Mouse (Mus musculus): Measurements from ENCODE around the gene Wnt5a. TPM values are rescaled to one million over a fixed set of nuclear protein-coding genes. Genes with fewer than 3 reads are reported as not detected.

Gene Wnt5a
- not detected in 2 replicates for polyA plus RNA-seq (2012; ENCODE audit: insufficient read depth, insufficient read length, low replicate concordance, missing spikeins)

DNA sequence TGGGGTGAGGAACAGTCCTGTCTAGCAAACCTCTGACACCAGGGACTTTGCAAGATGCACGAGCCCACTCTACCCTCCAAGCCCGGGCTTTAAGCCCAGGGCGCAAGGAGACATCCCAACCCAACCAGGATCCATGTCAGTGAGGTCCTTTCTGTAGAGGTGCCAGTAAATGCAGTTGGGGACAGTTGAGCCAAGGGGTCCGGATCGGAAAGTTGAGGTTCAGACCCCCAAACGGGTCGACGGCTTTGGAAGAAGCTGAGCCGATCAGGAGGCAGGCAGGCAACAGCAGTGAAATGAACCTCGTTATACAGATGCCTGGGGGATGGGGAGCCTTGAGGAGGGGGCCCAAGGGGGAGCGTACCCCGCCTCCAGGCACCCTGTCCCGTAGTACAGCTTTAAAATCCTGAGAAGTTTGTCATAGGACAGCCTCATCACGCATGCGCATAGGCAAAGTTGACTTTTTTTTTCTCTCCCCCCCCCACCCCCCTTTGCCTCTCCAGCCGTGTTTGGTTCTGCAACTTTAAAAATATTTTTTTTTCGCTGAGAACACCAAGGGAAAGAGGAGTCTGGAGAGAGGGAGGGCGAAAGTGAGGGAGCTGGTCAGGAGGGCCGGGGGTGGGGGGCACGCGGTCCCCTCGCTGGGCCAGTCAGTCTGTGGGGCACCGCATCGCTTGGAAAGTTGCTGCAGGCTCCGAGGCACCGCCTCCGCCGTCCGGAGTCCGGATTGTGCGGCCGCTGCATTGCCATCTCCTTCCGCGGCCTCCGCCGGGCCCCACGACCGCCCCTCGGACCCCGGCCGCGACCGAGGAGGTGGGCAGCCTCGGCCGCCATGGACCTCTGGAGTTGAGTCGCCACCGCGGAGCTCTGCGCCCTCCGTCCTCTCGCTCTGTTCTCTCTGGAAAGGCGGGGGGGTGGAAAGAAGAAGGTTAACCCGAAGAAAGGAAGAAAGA is at the start of gene Wnt5a:
Wnt5a (plus strand) TSS at position 650 of the 950 bp plus-strand sequence.
- H3K4me3 ChIP-seq (ENCODE audit: insufficient read depth, low read depth, low read length): peak within 1 kb of the TSS; percentile 53
- TF ChIP-seq POLR2A (IDR thresholded peaks at IDR 0.05; ENCODE audit: insufficient read depth, low read depth, low read length): no peak
- no peak for TF ChIP-seq CTCF (IDR thresholded peaks at IDR 0.05; ENCODE audit: insufficient read depth, low read depth, low read length)
- peak within 1 kb of the TSS; percentile 60 for H3K27ac ChIP-seq (ENCODE audit: insufficient read depth, low read depth, low read length)
- H3K4me1 ChIP-seq (ENCODE audit: control insufficient read depth, insufficient read depth, low read length): peaks cover 8% of the 10 kb centered on the region
- WGBS: 3% methylated on average over 53 of the region's 53 CpGs

DNA sequence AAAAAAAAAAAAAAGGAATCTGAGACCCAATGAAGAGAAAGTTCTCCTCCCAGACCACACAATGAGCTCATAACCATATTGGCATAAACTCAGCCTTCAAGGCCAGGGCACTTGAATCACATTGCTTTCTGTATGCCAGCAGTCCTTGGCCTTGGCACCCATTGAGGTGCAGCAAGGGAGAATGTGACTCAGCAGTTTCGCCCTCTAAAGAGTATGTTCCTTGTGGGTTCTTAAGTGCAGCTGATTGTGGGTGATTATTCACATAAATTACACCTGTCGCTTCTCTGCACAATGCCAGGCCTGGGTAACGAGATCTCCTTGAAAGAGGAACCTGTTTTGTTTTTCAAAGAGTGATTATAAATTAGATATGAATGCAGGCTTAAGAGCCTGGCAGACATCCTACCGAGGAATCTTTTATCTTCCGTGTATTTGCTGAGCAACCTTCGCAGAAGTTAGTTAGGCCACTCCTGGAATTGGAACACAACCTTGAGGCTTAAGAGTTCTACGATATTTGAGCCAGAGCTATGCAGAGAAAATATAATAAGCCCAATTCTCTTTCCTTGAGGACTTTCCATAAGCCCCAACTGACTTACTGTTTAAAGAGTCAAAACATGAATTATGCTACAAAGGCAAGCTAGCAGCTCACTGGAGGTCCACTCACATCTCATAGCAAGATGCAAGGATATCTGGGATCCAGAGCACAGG is 48.0 kb upstream of the Wnt5a start:
- WGBS: 64% methylated on average over 7 of the region's 7 CpGs
- TF ChIP-seq POLR2A (IDR thresholded peaks at IDR 0.05; ENCODE audit: insufficient read depth, low read depth, low read length) (no peak), CTCF (IDR thresholded peaks at IDR 0.05; ENCODE audit: insufficient read depth, low read depth, low read length) (no peak)
- no peak overlapping the region for H3K4me3 ChIP-seq (ENCODE audit: insufficient read depth, low read depth, low read length)
- no peak overlapping the region for H3K27ac ChIP-seq (ENCODE audit: insufficient read depth, low read depth, low read length)
- no peaks in the 10 kb centered on the region for H3K4me1 ChIP-seq (ENCODE audit: control insufficient read depth, insufficient read depth, low read length)

DNA sequence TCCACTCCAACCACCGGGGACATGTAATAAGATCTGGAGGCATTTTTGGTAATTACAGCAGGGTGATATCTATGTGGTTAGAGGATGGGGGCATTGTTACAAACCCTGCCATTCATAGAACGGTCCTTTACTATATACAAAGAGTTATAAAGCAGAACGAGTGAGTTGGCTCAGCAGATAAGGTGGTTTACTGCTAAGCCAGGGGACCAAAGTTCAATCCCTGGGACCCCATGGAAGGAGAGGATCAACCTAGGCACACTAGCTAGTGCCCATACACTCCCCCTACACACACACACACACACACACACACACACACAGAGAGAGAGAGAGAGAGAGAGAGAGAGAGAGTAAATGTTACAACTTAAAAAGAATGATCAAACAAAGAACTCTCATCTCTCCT is 47.1 kb upstream of the Wnt5a start:
- no peak overlapping the region for H3K4me3 ChIP-seq (ENCODE audit: insufficient read depth, low read depth, low read length)
- WGBS: 79% methylated on average over 3 of the region's 3 CpGs
- H3K27ac ChIP-seq (ENCODE audit: insufficient read depth, low read depth, low read length): no peak overlapping the region
- H3K4me1 ChIP-seq (ENCODE audit: control insufficient read depth, insufficient read depth, low read length): no peaks in the 10 kb centered on the region
- no peak for TF ChIP-seq CTCF (IDR thresholded peaks at IDR 0.05; ENCODE audit: insufficient read depth, low read depth, low read length)
- no peak for TF ChIP-seq POLR2A (IDR thresholded peaks at IDR 0.05; ENCODE audit: insufficient read depth, low read depth, low read length)

DNA sequence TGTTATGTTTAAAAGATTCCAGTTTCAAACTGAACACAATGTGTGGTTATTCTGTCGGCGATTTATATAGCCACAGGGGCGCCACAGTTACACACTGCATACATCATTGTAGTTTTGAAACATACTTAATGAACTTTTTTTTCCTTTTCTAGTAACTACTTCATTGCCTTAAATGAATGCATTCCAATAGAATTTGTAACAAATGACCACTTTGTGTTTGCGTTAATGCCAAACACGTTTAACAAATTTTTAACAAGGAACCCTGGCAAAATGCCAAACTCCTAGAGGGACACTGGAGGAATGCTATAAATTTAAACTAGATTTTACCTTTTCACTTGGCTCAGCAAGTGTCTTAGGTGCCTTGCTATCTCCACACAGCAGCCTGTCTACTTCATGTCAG is 36.6 kb upstream of the Wnt5a start:
- no peak overlapping the region for H3K27ac ChIP-seq (ENCODE audit: insufficient read depth, low read depth, low read length)
- no peaks in the 10 kb centered on the region; the same call in 1 of the 2 replicates for H3K4me1 ChIP-seq (ENCODE audit: control insufficient read depth, insufficient read depth, low read length)
- no peak overlapping the region for H3K4me3 ChIP-seq (ENCODE audit: insufficient read depth, low read depth, low read length)
- TF ChIP-seq POLR2A (IDR thresholded peaks at IDR 0.05; ENCODE audit: insufficient read depth, low read depth, low read length) (no peak), CTCF (IDR thresholded peaks at IDR 0.05; ENCODE audit: insufficient read depth, low read depth, low read length) (no peak)
- 54% methylated on average over 5 of the region's 5 CpGs for whole genome bisulfite sequencing

DNA sequence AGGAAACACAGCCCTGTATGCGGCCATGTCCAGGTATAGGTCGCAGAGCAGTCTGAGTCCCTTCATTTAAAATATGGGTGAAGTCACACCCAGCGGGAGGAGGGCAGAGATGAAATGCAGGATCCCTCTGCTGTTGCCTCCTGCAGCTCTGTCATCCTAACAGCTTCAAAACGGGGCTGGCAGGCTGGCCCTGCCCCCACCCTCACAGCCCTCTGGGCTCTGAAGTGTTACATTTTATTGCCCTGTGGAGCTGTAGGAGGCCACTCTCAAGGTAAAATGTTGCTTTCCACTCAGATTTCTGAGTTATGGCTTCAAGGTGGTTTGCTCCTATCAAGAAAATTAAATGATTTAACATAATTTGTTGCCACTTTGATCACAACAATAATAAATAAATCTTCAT is 34.9 kb upstream of the Wnt5a start:
- 82% methylated on average over 4 of the region's 4 CpGs for WGBS
- Histone ChIP-seq H3K27ac (ENCODE audit: insufficient read depth, low read depth, low read length) (no peak overlapping the region), H3K4me3 (ENCODE audit: insufficient read depth, low read depth, low read length) (no peak overlapping the region), H3K4me1 (ENCODE audit: control insufficient read depth, insufficient read depth, low read length) (no peaks in the 10 kb centered on the region; the same call in 1 of the 2 replicates)
- TF ChIP-seq CTCF (IDR thresholded peaks at IDR 0.05; ENCODE audit: insufficient read depth, low read depth, low read length) (no peak), POLR2A (IDR thresholded peaks at IDR 0.05; ENCODE audit: insufficient read depth, low read depth, low read length) (no peak)

DNA sequence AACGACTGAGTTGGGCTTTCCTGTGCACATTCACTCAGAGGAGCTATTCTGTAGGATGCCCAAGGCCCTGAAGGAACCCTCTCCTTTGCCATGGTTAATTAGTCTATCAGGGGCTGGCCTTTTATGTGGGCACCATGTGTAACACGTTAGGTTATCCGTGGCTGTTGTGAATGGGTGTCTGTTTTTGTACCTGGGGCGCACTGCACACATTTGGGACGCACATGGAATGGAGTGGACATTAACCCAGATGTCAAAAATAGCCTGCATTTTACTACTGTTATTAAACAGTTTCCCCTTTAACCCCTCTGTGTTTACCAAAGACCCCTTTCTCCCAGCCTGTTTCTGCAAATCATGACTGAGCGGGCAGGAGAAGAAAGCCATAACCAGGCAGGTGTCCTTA is 34.3 kb upstream of the Wnt5a start:
- no peak overlapping the region for H3K4me3 ChIP-seq (ENCODE audit: insufficient read depth, low read depth, low read length)
- H3K27ac ChIP-seq (ENCODE audit: insufficient read depth, low read depth, low read length): no peak overlapping the region
- H3K4me1 ChIP-seq (ENCODE audit: control insufficient read depth, insufficient read depth, low read length): no peaks in the 10 kb centered on the region; the same call in 1 of the 2 replicates
- TF ChIP-seq CTCF (IDR thresholded peaks at IDR 0.05; ENCODE audit: insufficient read depth, low read depth, low read length) (no peak), POLR2A (IDR thresholded peaks at IDR 0.05; ENCODE audit: insufficient read depth, low read depth, low read length) (no peak)
- WGBS: 83% methylated on average over 6 of the region's 6 CpGs

DNA sequence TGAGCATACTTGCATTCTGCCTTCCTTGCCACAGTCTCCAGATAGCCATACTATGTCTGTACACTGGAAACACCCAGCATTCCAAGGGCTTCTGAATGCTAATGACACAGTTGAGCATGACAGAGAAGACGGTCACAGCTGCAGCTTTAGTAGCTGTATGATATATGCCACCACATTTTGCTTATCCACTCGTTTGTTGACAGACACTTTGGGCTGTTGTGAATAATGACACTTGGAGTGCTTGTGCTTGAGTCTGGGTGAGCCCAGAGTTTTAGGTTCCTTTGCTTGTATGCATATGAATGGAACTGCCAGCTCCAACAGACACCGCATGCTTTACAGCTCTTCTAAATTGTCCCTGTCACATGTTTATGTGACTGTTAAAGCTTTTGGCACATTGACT is 29.5 kb upstream of the Wnt5a start:
- no peaks in the 10 kb centered on the region for H3K4me1 ChIP-seq (ENCODE audit: control insufficient read depth, insufficient read depth, low read length)
- H3K27ac ChIP-seq (ENCODE audit: insufficient read depth, low read depth, low read length): no peak overlapping the region
- H3K4me3 ChIP-seq (ENCODE audit: insufficient read depth, low read depth, low read length): no peak overlapping the region
- TF ChIP-seq POLR2A (IDR thresholded peaks at IDR 0.05; ENCODE audit: insufficient read depth, low read depth, low read length): no peak
- no peak for TF ChIP-seq CTCF (IDR thresholded peaks at IDR 0.05; ENCODE audit: insufficient read depth, low read depth, low read length)
- whole genome bisulfite sequencing: 63% methylated on average over 3 of the region's 3 CpGs

DNA sequence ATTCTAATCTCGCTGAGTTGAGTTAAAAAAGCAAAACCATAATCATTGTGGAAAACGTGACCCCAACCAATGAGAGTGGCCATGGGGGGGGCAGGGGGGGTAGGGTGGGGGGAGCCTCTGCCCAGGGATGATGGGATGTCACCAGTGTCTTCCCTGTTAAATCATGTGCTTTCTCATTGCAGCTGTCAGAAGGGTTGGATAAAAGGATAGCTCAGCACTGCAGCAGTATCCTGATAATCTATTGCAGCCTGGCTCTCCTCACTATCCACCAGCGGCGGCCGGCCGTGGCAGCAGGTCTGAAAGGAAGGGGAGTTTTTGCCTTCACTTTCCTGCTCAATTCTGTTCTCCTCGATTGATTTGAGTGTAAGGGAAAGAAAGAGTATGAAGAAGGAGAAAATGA is 29.1 kb upstream of the Wnt5a start:
- Histone ChIP-seq H3K27ac (ENCODE audit: insufficient read depth, low read depth, low read length) (no peak overlapping the region), H3K4me1 (ENCODE audit: control insufficient read depth, insufficient read depth, low read length) (no peaks in the 10 kb centered on the region), H3K4me3 (ENCODE audit: insufficient read depth, low read depth, low read length) (no peak overlapping the region)
- 41% methylated on average over 7 of the region's 7 CpGs for WGBS
- no peak for TF ChIP-seq POLR2A (IDR thresholded peaks at IDR 0.05; ENCODE audit: insufficient read depth, low read depth, low read length)
- no peak for TF ChIP-seq CTCF (IDR thresholded peaks at IDR 0.05; ENCODE audit: insufficient read depth, low read depth, low read length)

DNA sequence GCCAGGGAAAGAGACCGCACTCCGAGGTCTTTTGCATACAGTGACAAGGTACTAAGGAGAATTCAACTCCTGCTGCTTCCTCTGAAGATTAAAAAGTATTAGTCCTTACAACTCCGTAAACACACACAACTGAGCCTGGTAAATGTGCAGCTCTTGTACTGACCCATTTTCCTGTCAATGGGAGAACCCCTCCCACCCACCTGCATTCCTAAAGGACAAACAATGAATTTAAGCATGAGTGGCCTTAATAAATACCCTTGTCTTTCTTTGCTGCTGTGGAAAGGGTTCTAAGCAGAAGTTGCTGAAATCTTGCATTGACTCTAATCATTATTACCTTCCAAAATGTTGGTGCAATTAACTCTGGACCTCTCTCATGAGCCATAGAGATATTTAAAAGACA is 27.8 kb upstream of the Wnt5a start:
- TF ChIP-seq CTCF (IDR thresholded peaks at IDR 0.05; ENCODE audit: insufficient read depth, low read depth, low read length) (no peak), POLR2A (IDR thresholded peaks at IDR 0.05; ENCODE audit: insufficient read depth, low read depth, low read length) (no peak)
- 53% methylated on average over 3 of the region's 3 CpGs for WGBS
- no peak overlapping the region for H3K4me3 ChIP-seq (ENCODE audit: insufficient read depth, low read depth, low read length)
- H3K27ac ChIP-seq (ENCODE audit: insufficient read depth, low read depth, low read length): no peak overlapping the region
- no peaks in the 10 kb centered on the region for H3K4me1 ChIP-seq (ENCODE audit: control insufficient read depth, insufficient read depth, low read length)
